Mouse (Mus musculus): Measurements from ENCODE around the gene Pik3ap1.

DNA sequence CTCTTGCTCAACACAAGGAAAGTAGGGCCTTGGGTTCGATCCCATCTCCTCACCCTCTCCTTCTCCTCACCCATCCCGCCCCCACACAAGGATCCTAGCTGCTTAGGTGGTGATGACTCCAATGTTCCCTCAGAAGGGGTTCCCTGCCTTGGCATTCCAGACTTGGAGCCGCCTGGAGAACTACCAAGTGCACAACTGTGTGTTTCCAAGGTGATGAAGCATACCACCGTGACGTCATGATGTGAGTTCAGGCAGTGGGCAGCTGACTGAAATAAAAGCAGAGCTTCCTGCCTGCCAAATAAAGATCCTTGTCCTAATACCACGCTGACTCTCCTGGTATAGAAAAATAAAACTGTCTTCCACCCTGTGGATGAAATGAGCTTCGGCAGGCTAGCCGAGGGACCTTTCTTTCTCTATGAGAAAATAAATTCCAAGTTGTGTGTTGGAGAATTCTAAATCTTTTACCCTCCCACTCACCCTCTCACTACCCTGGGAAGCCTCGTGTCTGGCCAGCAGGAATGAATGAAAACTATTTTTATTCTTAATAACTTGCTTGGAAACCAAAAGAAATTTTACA lies 114.7 kb downstream of the Pik3ap1 start:
- TF ChIP-seq CTCF (IDR thresholded peaks at IDR 0.05; ENCODE audit: insufficient read depth, low read depth, low read length) (no peak), POLR2A (IDR thresholded peaks at IDR 0.05; ENCODE audit: insufficient read depth, low read depth, low read length) (no peak)

Data from olfactory bulb, adult 2 months (tissue).